9 mouse cellular contexts compared by ENCODE assay signal in genomic region chr5:124004356-124005150, GRCm38 (mm10). TPM values are rescaled to one million over a fixed set of nuclear protein-coding genes. Genes with fewer than 3 reads are reported as not detected.
DNase-seq lines count a peak whose midpoint lies in the region; ATAC-seq lines count a peak whose summit lies in the region.
"Had no signal": no experiment of that assay in that cellular context is flagged by ENCODE, and none has a peak within 500 bp of the region (broad histone marks: within the 10 kb centered on the region; RNA-seq: fewer than 3 reads in every experiment).

No protein-coding gene starts in this region.

- peak overlapping the region; percentile 30; the same call in 1 of the 2 replicates for H3K27ac ChIP-seq in hindbrain, embryonic 12.5 days
- H3K27ac ChIP-seq in hindbrain, embryonic 11.5 days (ENCODE audit: low read depth, low read length), result no peak overlapping the region
- H3K27ac ChIP-seq in intestine, embryonic 16.5 days (ENCODE audit: low read length), result peak overlapping the region; percentile 63
- H3K27ac ChIP-seq in neural tube, embryonic 15.5 days (replicated peaks), result peak overlapping the region; percentile 54

- WGBS in hindbrain, embryonic 12.5 days, result 88% methylated on average over 17 of the region's 17 CpGs
- 95% methylated on average over 17 of the region's 17 CpGs for WGBS in hindbrain, embryonic 11.5 days
- WGBS in intestine, embryonic 16.5 days, result 72% methylated on average over 17 of the region's 17 CpGs
- 78% methylated on average over 17 of the region's 17 CpGs for WGBS in neural tube, embryonic 15.5 days

- DNase-seq in hindbrain, embryonic 11.5 days (ENCODE audit: low spot score), result no peak
- DNase-seq in T-cell, adult 2 months (ENCODE audit: low spot score), result peak; percentile 23
- no peak for DNase-seq in embryo, embryonic 10.5 days (ENCODE audit: low spot score)
- DNase-seq in gastrocnemius, postnatal 10 days, result no peak
- no peak for DNase-seq in right cerebral cortex, adult 18-20 months

- no peaks in the 10 kb centered on the region for H3K9me3 ChIP-seq in hindbrain, embryonic 12.5 days (replicated peaks)
- no peaks in the 10 kb centered on the region for H3K9me3 ChIP-seq in hindbrain, embryonic 11.5 days (ENCODE audit: control insufficient read depth, low read length)
- H3K9me3 ChIP-seq in intestine, embryonic 16.5 days (ENCODE audit: control insufficient read depth, low read length), result no peaks in the 10 kb centered on the region
- H3K9me3 ChIP-seq in neural tube, embryonic 15.5 days (replicated peaks), result no peaks in the 10 kb centered on the region

- H3K27me3 ChIP-seq in hindbrain, embryonic 12.5 days, result no peaks in the 10 kb centered on the region
- no peaks in the 10 kb centered on the region for H3K27me3 ChIP-seq in hindbrain, embryonic 11.5 days (ENCODE audit: control insufficient read depth, insufficient read depth, low read length)
- H3K27me3 ChIP-seq in intestine, embryonic 16.5 days (replicated peaks; ENCODE audit: control insufficient read depth, insufficient read depth, low read length), result no peaks in the 10 kb centered on the region
- H3K27me3 ChIP-seq in neural tube, embryonic 15.5 days (replicated peaks), result no peaks in the 10 kb centered on the region

- H3K4me2 ChIP-seq in hindbrain, embryonic 12.5 days (replicated peaks), result no peak overlapping the region
- H3K4me2 ChIP-seq in hindbrain, embryonic 11.5 days (replicated peaks; ENCODE audit: low read depth, low read length), result no peak overlapping the region
- H3K4me2 ChIP-seq in intestine, embryonic 16.5 days (ENCODE audit: low read depth, low read length), result no peak overlapping the region
- no peak overlapping the region for H3K4me2 ChIP-seq in neural tube, embryonic 15.5 days
- H3K4me2 ChIP-seq: midbrain, embryonic 11.5 days had no signal

- peaks cover 25% of the 10 kb centered on the region for H3K4me1 ChIP-seq in hindbrain, embryonic 12.5 days
- 0 out of 2 replicates have a peak, but pooled peaks cover 2% of the 10 kb centered on the region for H3K4me1 ChIP-seq in hindbrain, embryonic 11.5 days (replicated peaks; ENCODE audit: control insufficient read depth, insufficient read depth, low read length)
- peaks cover 16% of the 10 kb centered on the region for H3K4me1 ChIP-seq in intestine, embryonic 16.5 days (ENCODE audit: control insufficient read depth, insufficient read depth, low read length)
- peaks cover 25% of the 10 kb centered on the region for H3K4me1 ChIP-seq in neural tube, embryonic 15.5 days

- H3K9ac ChIP-seq in hindbrain, embryonic 12.5 days, result no peak overlapping the region
- H3K9ac ChIP-seq in hindbrain, embryonic 11.5 days (ENCODE audit: low read depth, low read length), result no peak overlapping the region
- no peak overlapping the region for H3K9ac ChIP-seq in intestine, embryonic 16.5 days (ENCODE audit: low read depth, low read length)
- no peak overlapping the region for H3K9ac ChIP-seq in neural tube, embryonic 15.5 days (replicated peaks)

- H3K36me3 ChIP-seq in hindbrain, embryonic 12.5 days, result peaks cover 60% of the 10 kb centered on the region
- H3K36me3 ChIP-seq in hindbrain, embryonic 11.5 days (ENCODE audit: control insufficient read depth, insufficient read depth, low read length), result peaks cover 10% of the 10 kb centered on the region; the same call in 1 of the 2 replicates
- peaks cover 29% of the 10 kb centered on the region for H3K36me3 ChIP-seq in intestine, embryonic 16.5 days (ENCODE audit: control insufficient read depth, insufficient read depth, low read length)
- H3K36me3 ChIP-seq in neural tube, embryonic 15.5 days, result peaks cover 53% of the 10 kb centered on the region

- H3K4me3 ChIP-seq in hindbrain, embryonic 12.5 days, result no peak overlapping the region
- no peak overlapping the region for H3K4me3 ChIP-seq in hindbrain, embryonic 11.5 days (ENCODE audit: low read depth, low read length)
- H3K4me3 ChIP-seq in intestine, embryonic 16.5 days (ENCODE audit: low read length), result no peak overlapping the region
- no peak overlapping the region for H3K4me3 ChIP-seq in neural tube, embryonic 15.5 days (replicated peaks)

- no peak for ATAC-seq in hindbrain, embryonic 12.5 days (ENCODE audit: low FRiP score)
- ATAC-seq in hindbrain, embryonic 11.5 days (ENCODE audit: low FRiP score), result no peak
- peak; percentile 85 for ATAC-seq in intestine, embryonic 16.5 days
- no peak for ATAC-seq in neural tube, embryonic 15.5 days (ENCODE audit: low FRiP score)

RNA-seq across cellular contexts. Expression of gene Vps37b, which starts 27.5 kb away (rescaled TPM):
- polyA plus RNA-seq in hindbrain, embryonic 12.5 days (2016; fragmentation: Nextera tagmentation; extraction: Ambion mirVana), result 70.8 and 78.6 TPM in 2 replicates
- polyA plus RNA-seq in hindbrain, embryonic 11.5 days (2014; fragmentation: Nextera tagmentation; extraction: Ambion mirVana), result 38.3 and 48.8 TPM in 2 replicates
- polyA plus RNA-seq in intestine, embryonic 16.5 days (2015; fragmentation: Nextera tagmentation; extraction: Ambion mirVana), result 25.7 and 27.1 TPM in 2 replicates
- polyA plus RNA-seq in neural tube, embryonic 15.5 days (2015; fragmentation: Nextera tagmentation; extraction: Ambion mirVana), result 48.8 and 50.4 TPM in 2 replicates
- total RNA-seq in gastrocnemius, postnatal 10 days (2021), result 10 to 100 TPM; 11.9 to 13.4 TPM

RNA-seq across cellular contexts. Expression of gene Hip1r, which starts 31.1 kb away (rescaled TPM):
- polyA plus RNA-seq in hindbrain, embryonic 12.5 days (2016; fragmentation: Nextera tagmentation; extraction: Ambion mirVana), result 14.4 and 20.4 TPM in 2 replicates
- 6.0 and 9.7 TPM in 2 replicates for polyA plus RNA-seq in hindbrain, embryonic 11.5 days (2014; fragmentation: Nextera tagmentation; extraction: Ambion mirVana)
- 33.8 and 34.8 TPM in 2 replicates for polyA plus RNA-seq in intestine, embryonic 16.5 days (2015; fragmentation: Nextera tagmentation; extraction: Ambion mirVana)
- polyA plus RNA-seq in neural tube, embryonic 15.5 days (2015; fragmentation: Nextera tagmentation; extraction: Ambion mirVana), result 24.1 and 31.0 TPM in 2 replicates
- 1 to 10 TPM; 8.2 to 9.0 TPM for total RNA-seq in gastrocnemius, postnatal 10 days (2021)
